Mouse (Mus musculus) kidney, adult 9 months (tissue): ENCODE measurements around the gene Slamf1.
A peak's percentile ranks its signal among the peaks of the same experiment; 100 is the strongest.

Source experiments
- DNase-seq: peaks from one replicate; pipeline ENCODE4 v3.0.0; 2022

Gene Slamf1

DNA sequence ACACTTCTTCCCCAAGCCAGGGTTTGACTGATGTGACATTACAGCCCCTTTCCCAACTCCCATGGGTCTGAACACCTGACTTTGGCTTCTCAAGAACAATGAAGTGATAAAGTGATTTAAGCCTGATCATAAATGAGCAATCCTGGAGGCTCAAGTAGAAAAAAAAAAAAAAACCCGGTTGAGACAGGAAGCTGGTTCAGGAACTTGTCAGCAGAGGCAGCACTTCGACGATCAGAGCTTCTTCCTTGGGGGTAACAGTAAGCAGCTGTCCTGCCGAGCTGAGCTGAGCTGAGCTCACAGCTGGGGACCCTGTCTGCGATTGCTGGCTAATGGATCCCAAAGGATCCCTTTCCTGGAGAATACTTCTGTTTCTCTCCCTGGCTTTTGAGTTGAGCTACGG, at the start of gene Slamf1:
Slamf1 (plus strand) TSS at position 230 of the 400 bp plus-strand sequence.
- DNase-seq, result no peak

DNA sequence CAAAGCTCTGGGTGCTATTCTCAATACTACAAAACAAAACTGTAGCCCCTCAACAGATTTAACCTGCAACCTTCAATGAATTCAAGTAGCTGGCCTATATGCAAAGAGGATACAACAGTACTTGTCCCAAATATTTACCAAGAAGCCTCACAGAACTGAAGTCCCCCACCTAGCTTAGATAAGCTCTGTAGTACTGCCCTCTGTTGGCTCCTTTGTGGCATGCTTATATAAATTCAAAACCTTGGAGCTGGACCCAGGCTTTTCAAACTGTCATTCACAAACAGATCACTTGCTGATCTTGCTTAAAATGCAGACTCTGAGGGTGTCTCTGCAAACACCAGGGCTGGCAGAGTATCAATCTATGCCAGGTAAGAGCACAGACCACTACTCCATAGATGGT, 35.7 kb upstream of the Slamf1 start:
- DNase-seq, result no peak

DNA sequence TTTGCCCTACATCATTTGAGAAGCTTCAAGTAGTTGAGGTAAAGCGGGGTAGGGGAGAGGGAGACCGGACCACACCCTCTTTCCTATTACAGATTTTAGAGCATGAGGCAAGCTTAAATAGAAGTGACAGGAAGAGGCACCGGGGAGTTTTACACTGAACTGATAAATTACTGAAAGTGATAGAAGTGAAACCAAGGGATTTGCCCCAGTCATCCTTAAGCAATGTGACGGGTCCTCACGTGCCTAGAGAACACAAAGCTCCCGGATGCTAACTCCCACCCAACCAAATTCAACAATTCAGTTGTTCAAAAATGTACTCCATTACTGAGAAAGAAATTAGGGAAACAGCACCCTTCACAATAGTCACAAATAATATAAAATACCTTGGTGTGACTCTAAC, 32.0 kb upstream of the Slamf1 start:
- no peak for DNase-seq

DNA sequence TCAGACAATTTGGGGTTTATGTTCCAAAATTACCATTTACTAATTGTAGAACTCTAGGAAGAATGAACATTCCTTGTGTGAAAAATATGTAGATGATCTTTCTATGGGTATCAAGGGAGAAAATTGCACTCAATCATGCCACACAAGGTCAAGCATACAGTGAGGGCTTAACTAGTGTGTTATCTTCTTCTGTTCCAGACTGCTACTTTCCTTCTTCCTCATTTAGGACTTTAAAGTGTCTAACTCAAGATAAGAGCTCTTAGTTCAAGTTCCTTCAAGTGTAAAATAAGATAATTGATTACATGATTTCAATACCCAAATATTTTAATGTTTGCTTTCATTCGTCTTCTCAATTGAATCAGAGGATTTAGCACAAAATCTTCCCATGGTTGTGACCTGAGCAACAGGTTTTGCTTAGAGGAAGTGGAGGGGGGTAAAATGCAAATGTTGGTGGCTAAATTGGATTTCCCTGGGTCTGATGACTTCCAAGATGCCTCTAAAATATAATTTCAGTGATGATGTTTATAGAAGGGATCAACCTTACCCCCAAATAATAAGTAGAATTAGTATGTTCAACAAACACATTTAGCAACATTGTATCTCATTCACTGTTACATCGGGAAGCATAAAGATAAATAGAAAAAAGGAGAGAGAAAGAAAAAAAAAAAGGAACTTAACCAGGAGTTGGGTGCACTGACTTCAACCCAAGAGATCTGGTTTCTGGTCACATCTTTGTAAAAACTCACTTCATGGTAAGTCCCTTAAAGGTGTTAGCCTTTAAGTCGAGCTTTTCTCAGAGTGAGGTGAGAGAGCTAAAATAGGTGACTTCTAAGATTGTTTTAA, 18.6 kb upstream of the Slamf1 start:
- DNase-seq, result no peak

DNA sequence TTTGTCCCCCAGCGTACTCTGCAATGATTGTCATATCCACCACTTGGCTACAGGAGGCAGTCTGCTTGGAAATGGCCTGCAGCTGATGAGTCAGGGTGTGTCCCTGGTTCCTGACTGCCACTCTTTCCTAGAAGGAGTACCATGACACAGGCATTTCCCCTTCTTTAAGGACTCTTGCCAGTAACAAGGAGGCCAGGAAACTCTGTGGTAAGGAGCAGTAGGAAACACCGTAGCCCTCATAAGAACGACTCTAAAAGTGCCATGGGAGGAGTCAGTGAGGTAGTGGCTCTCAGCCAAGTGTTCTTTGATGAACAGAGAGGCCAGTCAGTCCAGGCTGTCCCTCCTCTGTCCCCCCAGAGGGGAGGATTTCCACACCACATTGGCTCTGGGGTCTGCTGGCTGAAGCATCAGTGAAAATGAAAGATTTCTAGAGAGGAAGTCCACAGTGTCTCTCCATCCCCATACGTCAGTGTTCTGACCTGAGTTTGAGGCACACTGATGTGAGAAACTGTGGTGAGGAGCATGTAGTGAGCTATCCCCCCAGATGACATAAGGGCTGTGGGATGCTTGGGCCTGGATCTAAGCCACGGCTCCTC, 5.0 kb upstream of the Slamf1 start:
- no peak for DNase-seq

DNA sequence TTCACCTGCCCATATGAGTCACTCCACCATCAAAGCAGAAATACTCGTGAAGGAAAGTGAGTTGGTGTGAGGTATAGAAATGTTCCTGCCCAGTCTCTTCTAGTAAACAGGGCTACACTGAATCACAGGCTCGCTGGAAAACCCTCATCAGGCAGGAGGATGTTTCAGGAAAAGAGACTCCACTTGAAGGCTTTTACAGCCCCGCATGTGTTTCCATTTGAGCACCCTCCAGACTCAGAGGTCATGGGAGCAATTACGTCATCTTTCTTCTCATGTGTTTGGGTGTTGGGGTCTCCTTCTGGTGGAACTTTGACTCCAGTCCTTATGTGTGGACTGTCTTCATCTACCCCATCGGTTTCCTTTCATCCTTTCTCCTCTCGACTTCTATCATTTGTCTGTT, 4.1 kb downstream of the Slamf1 start:
- no peak for DNase-seq

DNA sequence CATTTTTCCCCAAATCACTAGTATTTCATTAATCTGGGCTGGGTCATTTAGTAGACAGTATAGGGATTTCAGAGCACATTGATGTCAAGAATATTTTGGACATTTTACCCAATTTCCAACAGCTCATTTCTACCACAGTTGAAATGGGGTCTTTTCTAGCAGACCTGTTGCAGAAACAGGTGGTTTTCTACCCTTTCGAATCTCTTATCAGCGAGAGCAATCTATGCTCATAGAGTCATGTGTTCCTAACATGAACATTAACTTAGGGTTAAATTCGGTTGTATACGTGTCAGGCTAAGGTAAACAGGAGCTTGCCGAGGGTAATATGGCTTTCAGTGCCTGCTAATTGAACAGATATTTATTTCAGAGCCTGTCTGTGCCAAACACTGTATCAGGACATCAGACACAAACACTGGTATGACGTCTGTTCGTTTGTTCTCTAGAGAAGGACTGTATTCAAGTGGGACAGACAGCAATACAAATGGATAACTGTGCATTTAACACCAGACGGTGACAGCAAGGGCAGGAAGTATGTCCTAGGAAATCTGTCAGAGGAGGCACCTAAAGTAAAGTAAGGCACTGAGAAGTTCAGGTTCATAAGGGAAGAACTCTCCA, 5.3 kb downstream of the Slamf1 start:
- no peak for DNase-seq

DNA sequence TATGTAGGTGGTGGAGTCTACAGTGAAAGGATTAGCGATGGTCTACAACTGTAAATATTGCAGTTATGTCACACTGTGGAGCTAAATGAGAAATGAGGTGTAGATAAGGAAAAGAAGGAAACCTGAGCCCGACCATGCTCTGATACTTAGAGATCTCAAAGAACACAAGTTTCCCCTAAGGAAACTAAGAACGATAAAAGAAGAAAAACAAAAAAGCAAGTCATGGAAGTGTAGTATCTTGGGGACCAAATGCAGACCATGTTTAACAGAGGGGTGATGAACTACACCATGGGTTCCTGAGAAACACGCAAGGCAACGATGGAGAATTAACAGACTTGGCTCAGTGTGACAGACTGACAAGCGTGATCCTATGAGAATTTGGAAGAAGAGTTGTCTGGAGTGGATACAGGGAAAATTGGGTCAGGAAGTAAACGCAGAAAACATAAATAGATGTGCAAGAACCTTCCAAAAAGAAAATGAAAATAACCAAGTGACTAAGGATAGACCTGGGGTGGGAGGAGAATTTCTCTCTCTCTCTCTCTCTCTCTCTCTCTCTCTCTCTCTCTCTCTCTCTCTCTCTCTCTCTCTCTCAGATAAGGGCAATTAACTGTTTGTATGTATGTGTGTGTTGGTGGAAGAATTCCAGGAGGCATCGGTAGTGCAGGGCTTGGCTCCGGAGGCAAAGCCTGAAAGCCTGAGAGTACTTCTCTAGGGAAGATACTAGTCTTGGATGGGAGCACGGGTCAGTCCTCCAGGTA, 6.5 kb downstream of the Slamf1 start:
- DNase-seq, result no peak

DNA sequence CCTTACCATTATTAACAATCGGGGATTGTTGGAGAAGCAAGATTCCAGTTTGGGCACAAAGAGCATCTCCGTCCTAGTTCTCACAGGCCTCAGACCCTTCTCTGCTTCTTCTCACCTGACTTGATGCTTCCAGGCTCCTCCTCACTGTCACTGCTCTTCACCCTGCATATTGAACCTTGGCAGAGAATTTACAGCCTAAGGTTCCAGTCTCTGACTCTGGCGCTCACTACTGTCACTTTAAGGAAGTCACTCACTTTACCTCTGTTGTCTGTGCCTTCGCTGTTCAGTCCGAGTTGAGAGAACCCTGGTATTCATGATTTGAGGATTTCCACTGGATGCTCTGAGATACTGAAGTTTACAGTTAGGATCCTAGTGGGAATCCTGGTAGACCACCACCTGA, 7.3 kb downstream of the Slamf1 start:
- no peak for DNase-seq

DNA sequence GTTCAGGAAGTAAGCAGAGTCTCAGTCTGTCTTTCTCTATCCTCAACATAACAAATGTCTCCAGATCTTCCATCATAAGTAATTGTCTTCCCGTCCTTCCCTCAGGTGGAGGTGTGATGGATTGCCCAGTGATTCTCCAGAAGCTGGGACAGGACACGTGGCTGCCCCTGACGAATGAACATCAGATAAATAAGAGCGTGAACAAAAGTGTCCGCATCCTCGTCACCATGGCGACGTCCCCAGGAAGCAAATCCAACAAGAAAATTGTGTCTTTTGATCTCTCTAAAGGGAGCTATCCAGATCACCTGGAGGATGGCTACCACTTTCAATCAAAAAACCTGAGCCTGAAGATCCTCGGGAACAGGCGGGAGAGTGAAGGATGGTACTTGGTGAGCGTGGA, 7.8 kb downstream of the Slamf1 start:
- no peak for DNase-seq

DNA sequence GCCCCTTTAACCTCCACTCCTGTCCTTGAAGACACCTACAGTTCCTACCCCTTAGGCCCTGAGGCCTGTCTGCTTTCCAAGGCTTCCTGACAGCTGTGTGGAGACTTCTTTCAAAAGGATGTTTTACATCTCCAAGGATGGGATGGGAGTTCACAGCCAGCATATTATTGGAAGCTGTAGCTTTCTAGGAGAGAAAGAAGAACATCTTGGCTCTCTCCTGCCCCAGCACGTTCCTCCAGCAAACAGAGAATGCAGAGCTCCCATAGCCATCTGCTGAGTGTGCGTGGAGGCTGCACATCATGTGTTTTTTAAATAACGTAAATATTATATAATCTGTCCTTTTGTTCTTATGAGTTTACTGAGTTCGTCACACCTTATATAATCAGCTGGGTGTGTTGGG, 8.9 kb downstream of the Slamf1 start:
- no peak for DNase-seq

DNA sequence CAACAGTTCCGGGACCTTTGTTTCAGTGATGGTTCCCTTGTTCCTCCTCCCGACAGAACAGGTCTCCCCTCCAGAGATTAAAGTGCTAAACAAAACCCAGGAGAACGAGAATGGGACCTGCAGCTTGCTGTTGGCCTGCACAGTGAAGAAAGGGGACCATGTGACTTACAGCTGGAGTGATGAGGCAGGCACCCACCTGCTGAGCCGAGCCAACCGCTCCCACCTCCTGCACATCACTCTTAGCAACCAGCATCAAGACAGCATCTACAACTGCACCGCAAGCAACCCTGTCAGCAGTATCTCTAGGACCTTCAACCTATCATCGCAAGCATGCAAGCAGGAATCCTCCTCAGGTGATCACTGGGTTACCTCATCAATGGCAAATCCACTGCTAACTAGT, 10.1 kb downstream of the Slamf1 start:
- no peak for DNase-seq

DNA sequence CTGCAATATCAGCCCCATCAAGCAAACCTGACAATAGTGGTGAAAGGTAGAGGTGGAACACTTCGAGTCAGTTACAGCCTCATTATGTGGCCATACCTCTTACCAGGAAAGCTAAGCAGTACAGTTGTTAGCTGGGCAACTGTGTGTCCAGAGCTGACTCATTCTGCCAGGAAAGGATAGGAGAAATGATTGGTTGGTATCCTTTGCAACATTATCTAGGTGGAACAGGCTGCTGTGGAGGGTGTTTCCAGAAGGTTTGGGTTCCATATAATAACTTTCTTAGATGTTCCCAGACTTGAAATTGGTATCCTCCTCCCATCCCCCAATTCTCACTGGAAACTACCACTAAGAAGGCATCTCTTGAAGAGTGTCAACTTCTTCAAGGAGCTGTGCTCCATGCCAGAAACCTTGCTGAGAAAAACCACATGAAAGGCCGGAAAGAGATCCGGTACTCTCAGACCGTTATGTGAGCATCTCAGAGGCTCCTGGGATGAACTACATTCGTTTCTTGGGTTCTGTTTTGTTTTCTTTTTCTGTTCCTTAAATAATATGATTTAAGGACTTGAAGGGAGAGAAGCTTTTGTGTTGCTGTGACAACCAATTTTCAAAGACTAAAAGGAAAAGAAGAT, 15.5 kb downstream of the Slamf1 start:
- no peak for DNase-seq

DNA sequence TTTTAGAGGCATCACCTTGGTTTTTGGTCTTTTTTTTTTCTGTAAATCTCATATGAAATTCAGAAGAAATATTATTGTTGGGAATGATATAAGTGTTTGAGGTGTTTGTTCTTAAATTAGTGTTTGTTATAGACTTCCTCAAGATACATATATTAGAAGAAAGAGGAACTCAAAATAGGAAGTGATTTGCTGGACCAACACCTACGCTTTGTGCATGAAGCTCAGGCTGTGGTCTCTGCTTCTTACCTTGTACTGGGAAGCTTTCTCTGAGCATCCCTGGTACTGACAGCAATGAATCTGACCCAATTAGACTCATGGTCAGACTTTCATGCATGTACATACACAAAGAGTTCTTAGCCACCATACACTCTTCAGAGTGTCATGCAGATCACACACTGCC, 18.9 kb downstream of the Slamf1 start:
- no peak for DNase-seq

DNA sequence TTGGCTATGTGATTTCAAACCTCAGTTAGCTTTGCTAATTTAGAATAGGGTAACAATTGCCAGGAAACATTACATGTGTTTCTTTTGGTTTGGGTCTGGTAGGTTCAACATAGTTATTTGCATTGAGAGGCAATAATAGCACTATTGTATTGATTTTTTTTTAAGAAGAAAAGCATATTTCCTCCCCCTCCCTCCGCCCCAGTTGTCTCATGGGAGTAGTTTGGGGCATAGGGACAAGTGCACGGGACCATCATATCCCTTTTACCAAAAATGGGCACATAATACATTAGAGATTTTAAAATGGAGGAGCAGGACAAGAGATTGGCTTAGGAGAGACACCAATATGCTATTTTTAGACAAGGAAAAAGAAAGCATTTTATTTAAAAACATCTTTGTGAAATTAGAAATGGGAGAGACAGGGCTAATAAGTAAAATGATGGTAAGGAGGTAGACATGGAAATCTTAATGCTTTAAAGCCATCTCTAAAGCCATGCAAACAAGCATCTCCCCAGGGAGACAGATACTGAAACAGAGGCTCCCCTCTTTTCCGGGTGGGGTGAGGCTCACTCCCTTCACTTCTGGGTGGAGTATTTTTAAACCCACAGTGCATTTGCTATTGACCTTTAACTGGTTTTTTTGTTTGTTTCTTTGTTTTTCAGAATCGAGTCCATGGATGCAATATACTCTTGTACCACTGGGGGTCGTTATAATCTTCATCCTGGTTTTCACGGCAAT, 20.5 kb downstream of the Slamf1 start:
- DNase-seq, result no peak

DNA sequence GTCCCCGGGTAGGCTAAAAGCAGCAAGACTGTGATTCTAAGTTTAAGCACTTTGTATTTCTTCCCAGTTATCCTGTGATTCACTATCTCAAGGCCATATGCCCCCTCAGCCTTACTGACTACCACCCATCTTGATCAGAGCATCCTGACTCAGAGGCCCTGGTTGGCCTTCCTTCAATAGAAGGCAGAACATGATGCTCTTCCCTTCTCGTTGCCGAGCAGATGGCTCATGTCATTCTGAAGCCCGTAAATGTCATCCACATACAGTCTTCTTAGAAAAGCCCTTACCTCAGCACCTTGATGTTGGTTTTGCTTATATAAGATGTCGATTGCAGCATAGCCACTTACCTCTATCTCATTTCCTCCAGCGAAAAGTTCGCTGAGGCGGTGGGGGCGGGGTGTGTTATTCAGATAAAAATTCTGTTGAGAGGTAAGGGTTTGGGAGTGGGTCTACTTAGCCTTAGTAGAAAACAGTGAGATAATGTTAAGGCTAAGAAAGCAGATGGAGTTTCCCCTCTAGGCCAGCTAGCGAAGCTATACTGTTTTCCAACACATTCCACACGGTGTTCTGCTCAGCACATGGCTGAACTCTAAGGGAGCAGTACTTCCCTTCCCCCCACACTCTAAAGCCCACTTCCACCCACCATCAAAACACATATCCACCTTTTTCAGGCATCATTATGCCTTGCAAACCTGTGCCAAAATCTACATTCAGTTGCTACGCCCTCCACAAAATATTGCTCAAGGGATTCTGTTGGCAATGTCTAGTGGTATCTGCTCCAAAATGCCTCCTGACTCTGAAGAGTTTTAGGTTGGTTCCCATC, 21.7 kb downstream of the Slamf1 start:
- peak; percentile 1 for DNase-seq

DNA sequence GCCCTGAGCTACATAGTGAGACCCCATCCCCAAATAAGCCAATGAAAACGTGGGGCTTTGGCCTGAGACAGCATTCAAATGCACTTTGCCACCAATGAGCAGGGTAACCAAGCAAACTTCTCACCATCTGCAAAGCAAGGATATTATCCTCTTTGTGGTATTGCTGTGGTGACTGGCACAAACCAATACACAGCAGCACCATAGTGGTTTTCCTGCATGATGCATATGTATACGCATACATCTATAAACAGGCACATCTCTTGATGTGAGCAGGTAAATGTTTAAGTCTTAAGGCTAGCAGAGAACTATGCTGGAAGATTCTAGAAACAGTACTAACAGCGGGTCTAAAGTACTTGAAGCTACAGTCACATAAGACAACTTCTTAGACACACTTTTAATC, 22.5 kb downstream of the Slamf1 start:
- no peak for DNase-seq

DNA sequence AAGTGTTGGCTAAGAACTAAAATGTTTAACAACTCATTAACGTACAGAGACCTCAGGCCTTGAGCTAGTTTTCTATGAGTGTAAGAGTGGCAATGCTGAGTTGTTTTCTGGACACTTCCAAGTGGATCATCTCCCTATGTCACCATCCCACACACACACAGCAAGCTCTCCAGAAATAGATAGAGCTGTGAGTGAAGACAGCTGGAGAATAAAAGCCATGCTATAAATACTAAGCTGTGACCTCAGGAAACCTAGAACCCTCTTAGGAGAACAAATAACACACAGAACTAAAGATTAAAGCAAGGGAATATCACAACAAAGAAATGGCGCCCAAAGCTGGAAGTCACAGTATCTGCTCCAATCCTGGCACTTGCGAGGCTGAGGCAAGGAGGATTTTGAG, 24.6 kb downstream of the Slamf1 start:
- DNase-seq, result no peak

DNA sequence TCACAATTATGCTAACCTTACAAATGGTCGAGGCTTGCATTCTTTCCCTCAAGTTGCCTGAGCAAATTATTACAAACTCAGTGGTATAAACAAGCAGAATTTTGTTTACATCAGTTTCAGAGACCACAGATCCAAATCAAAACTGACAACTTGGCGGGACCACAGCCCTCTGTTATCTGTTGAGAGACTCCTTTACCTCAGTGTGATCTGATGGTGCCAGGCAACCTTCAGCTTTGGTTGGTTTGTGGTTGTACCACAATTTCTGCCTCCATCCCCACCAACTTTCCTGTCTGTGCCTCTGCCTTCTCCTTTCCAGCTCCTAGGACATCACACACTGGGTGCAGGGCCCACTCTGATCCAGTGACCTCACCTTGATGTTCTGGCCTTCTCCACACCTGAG, 29.3 kb downstream of the Slamf1 start:
- DNase-seq, result no peak

DNA sequence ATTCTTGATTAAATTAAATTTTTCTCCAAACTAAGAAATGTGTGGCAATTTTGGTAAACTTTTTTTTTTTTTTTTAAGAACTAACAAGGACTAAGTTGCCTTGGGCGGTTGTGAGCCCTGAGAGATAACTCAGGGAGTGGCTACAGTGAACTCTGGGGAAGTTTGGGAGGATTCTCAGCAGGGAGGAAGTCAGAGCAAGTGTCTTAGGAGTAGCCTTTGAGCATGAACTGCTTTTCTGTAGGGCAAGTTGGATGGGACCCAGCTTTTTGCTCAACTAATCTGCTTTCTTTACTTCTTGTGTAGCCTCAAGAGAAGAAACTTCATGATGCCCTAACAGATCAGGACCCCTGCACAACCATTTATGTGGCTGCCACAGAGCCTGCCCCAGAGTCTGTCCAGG, 30.9 kb downstream of the Slamf1 start:
- DNase-seq, result no peak

DNA sequence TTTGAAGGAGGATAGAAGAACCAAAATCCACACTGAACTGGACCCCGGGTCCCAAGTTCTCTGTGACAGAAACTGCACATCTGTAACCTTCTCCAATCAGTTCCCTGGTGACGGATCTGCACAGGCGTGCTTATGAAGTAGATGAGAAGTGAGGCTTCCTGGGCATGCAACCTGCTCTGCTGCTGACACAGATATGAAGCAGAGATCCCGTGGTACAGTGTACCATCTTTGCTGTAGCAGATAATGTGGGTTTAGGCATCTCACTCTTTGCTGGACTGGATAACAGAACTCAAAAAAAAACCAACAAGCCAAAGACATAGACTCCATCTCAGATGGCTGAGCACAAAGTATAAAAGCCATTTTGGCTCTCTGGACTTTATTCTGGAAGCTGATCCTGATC, 32.7 kb downstream of the Slamf1 start:
- no peak for DNase-seq
